Mouse (Mus musculus): Measurements from ENCODE around the gene Nedd9. TPM values are rescaled to one million over a fixed set of nuclear protein-coding genes. Genes with fewer than 3 reads are reported as not detected.

The Nedd9 gene
- total RNA-seq, 2 experiments from 2014 or later, result 9.7 to 11.0 TPM

GRCm38 (mm10) chr13:41416065-41417016 is 70.8 kb downstream of the Nedd9 start:
- DNase-seq (ENCODE audit: low spot score in 2 of 2), result no peak

GRCm38 (mm10) chr13:41410191-41411074 is 76.7 kb downstream of the Nedd9 start:
- no peak for DNase-seq (ENCODE audit: low spot score in 2 of 2)

- no peak for DNase-seq (ENCODE audit: low spot score in 2 of 2)
These were observed 77.9 kb downstream of the Nedd9 start for GRCm38 (mm10) chr13:41409291-41409690.

GRCm38 (mm10) chr13:41408374-41408952 is 78.7 kb downstream of the Nedd9 start:
- no peak for DNase-seq (ENCODE audit: low spot score in 2 of 2)

GRCm38 (mm10) chr13:41405009-41405408 is 82.2 kb downstream of the Nedd9 start:
- no peak for DNase-seq (ENCODE audit: low spot score in 2 of 2)

- no peak for DNase-seq (ENCODE audit: low spot score in 2 of 2)
These were observed 83.3 kb downstream of the Nedd9 start for GRCm38 (mm10) chr13:41403838-41404237.

- DNase-seq (ENCODE audit: low spot score in 2 of 2), result no peak
These were observed 84.6 kb downstream of the Nedd9 start for GRCm38 (mm10) chr13:41402441-41403003.

GRCm38 (mm10) chr13:41401775-41402174 is 85.4 kb downstream of the Nedd9 start:
- DNase-seq (ENCODE audit: low spot score in 2 of 2), result no peak

GRCm38 (mm10) chr13:41400289-41400688 is 86.9 kb downstream of the Nedd9 start:
- DNase-seq (ENCODE audit: low spot score in 2 of 2), result no peak

- DNase-seq (ENCODE audit: low spot score in 2 of 2), result no peak
These were observed 95.0 kb downstream of the Nedd9 start for GRCm38 (mm10) chr13:41392191-41392590.

- DNase-seq (ENCODE audit: low spot score in 2 of 2), result no peak
These were observed 96.5 kb downstream of the Nedd9 start for GRCm38 (mm10) chr13:41390698-41391097.

- no peak for DNase-seq (ENCODE audit: low spot score in 2 of 2)
These were observed 100.6 kb downstream of the Nedd9 start for GRCm38 (mm10) chr13:41386581-41386980.

- DNase-seq (ENCODE audit: low spot score in 2 of 2), result no peak
These were observed 102.3 kb downstream of the Nedd9 start for GRCm38 (mm10) chr13:41384896-41385295.

- no peak for DNase-seq (ENCODE audit: low spot score in 2 of 2)
These were observed 104.5 kb downstream of the Nedd9 start for GRCm38 (mm10) chr13:41382635-41383034.

- DNase-seq (ENCODE audit: low spot score in 2 of 2), result no peak
These were observed 105.2 kb downstream of the Nedd9 start for GRCm38 (mm10) chr13:41381806-41382546.

- DNase-seq (ENCODE audit: low spot score in 2 of 2), result no peak
These were observed 105.9 kb downstream of the Nedd9 start for GRCm38 (mm10) chr13:41381041-41381805.

GRCm38 (mm10) chr13:41379951-41380465 is 107.2 kb downstream of the Nedd9 start:
- no peak for DNase-seq (ENCODE audit: low spot score in 2 of 2)

- no peak for DNase-seq (ENCODE audit: low spot score in 2 of 2)
These were observed 108.7 kb downstream of the Nedd9 start for GRCm38 (mm10) chr13:41378462-41378861.

GRCm38 (mm10) chr13:41377856-41378255 is 109.3 kb downstream of the Nedd9 start:
- no peak for DNase-seq (ENCODE audit: low spot score in 2 of 2)
